In the genomic region with DNA sequence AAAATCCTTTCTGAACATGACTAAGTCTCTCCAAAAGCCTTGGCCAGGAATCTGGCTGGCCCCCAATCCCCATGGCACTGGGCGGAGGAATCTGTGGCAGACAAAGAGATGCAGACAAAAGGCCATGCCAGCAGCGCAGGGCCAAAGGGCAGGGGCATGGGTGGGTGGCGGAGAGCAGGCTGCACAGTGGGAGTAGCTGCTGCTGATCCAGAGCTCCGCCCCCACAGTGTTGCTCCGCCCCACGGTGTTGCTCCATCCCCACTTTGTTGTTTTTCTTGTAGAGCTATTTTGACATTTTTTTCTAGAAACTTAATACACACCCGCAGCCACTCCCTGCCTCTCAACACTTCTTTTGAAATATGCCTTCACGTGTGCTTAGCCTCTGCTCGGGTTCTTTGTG, we compare ENCODE assay signal across 9 mouse cellular contexts. TPM values are rescaled to one million over a fixed set of nuclear protein-coding genes. Genes with fewer than 3 reads are reported as not detected.
A peak's percentile ranks its signal among the peaks of the same experiment; 100 is the strongest.
DNase-seq lines count a peak whose midpoint lies in the region; ATAC-seq and TF ChIP-seq lines count a peak whose summit lies in the region.
"Had no signal": no experiment of that assay in that cellular context is flagged by ENCODE, and none has a peak within 500 bp of the region (broad histone marks: within the 10 kb centered on the region; RNA-seq: fewer than 3 reads in every experiment).

No protein-coding gene starts in this region.

- peaks cover 2% of the 10 kb centered on the region; the same call in 1 of the 2 replicates for H3K4me1 ChIP-seq in forebrain, embryonic 16.5 days (replicated peaks; ENCODE audit: control insufficient read depth, insufficient read depth, low read length)
- H3K4me1 ChIP-seq in hindbrain, embryonic 11.5 days (replicated peaks; ENCODE audit: control insufficient read depth, insufficient read depth, low read length), result no peaks in the 10 kb centered on the region
- peaks cover 7% of the 10 kb centered on the region for H3K4me1 ChIP-seq in lung, adult 2 months (ENCODE audit: control insufficient read depth, insufficient read depth, low read length)

- no peak overlapping the region for H3K27ac ChIP-seq in forebrain, embryonic 16.5 days (ENCODE audit: low read length)
- no peak overlapping the region for H3K27ac ChIP-seq in hindbrain, embryonic 11.5 days (ENCODE audit: low read depth, low read length)

- no peaks in the 10 kb centered on the region for H3K9me3 ChIP-seq in forebrain, embryonic 16.5 days (ENCODE audit: control insufficient read depth, low read length)
- H3K9me3 ChIP-seq in hindbrain, embryonic 11.5 days (ENCODE audit: control insufficient read depth, low read length), result no peaks in the 10 kb centered on the region

- TF ChIP-seq POLR2A in lung, adult 2 months (IDR thresholded peaks at IDR 0.05; ENCODE audit: borderline replicate concordance, extremely low read depth, low read depth, low read length), result no peak

- ATAC-seq in forebrain, embryonic 16.5 days, result peak; percentile 47; the same call in 1 of the 2 replicates
- peak; percentile 76 for ATAC-seq in hindbrain, embryonic 11.5 days (ENCODE audit: low FRiP score)

- no peak overlapping the region for H3K9ac ChIP-seq in forebrain, embryonic 16.5 days (replicated peaks; ENCODE audit: low read depth, low read length)
- H3K9ac ChIP-seq in hindbrain, embryonic 11.5 days (ENCODE audit: low read depth, low read length), result no peak overlapping the region
- H3K9ac ChIP-seq: lung, embryonic 14.5 days had no signal

- H3K27me3 ChIP-seq in forebrain, embryonic 16.5 days (replicated peaks; ENCODE audit: control insufficient read depth, insufficient read depth, low read length), result no peaks in the 10 kb centered on the region
- H3K27me3 ChIP-seq in hindbrain, embryonic 11.5 days (ENCODE audit: control insufficient read depth, insufficient read depth, low read length), result no peaks in the 10 kb centered on the region

- H3K36me3 ChIP-seq in forebrain, embryonic 16.5 days (ENCODE audit: control insufficient read depth, insufficient read depth), result no peaks in the 10 kb centered on the region
- no peaks in the 10 kb centered on the region for H3K36me3 ChIP-seq in hindbrain, embryonic 11.5 days (ENCODE audit: control insufficient read depth, insufficient read depth, low read length)

- no peak overlapping the region for H3K4me3 ChIP-seq in forebrain, embryonic 16.5 days (replicated peaks; ENCODE audit: low read length)
- no peak overlapping the region for H3K4me3 ChIP-seq in hindbrain, embryonic 11.5 days (ENCODE audit: low read depth, low read length)
- no peak overlapping the region for H3K4me3 ChIP-seq in lung, adult 2 months (replicated peaks; ENCODE audit: extremely low read depth, low read depth, low read length)

- peak; percentile 57 to 70 for DNase-seq in cerebellum, postnatal 10 days
- no peak for DNase-seq in cerebellum, adult 9-11 months
- peak; percentile 90 for DNase-seq in adipocyte (ENCODE audit: low spot score)
- DNase-seq in hindbrain, embryonic 11.5 days (ENCODE audit: low spot score), result peak; percentile 68
- peak; percentile 46 for DNase-seq in lung, adult 2 months
- DNase-seq in retina, embryonic 14.5 days (ENCODE audit: low spot score), result peak; percentile 46
- no peak for DNase-seq in thymus, postnatal 0 days (ENCODE audit: low spot score)
- DNase-seq: lung, embryonic 14.5 days had no signal

- 7% methylated on average over 9 of the region's 9 CpGs for WGBS in forebrain, embryonic 16.5 days
- 9% methylated on average over 9 of the region's 9 CpGs for WGBS in hindbrain, embryonic 11.5 days
- 30% methylated on average over 9 of the region's 9 CpGs for WGBS in lung, adult 2 months

- TF ChIP-seq CTCF in lung, adult 2 months (IDR thresholded peaks at IDR 0.05; ENCODE audit: insufficient read depth, low read length), result no peak

- H3K4me2 ChIP-seq in forebrain, embryonic 16.5 days (ENCODE audit: low read length), result no peak overlapping the region
- no peak overlapping the region for H3K4me2 ChIP-seq in hindbrain, embryonic 11.5 days (replicated peaks; ENCODE audit: low read depth, low read length)
- H3K4me2 ChIP-seq: lung, embryonic 14.5 days had no signal

RNA-seq across cellular contexts. Expression of a gene that starts 31.2 kb away (rescaled TPM):
- 0.20 and 0.30 TPM in 2 replicates for polyA plus RNA-seq in forebrain, embryonic 16.5 days (2015; fragmentation: Nextera tagmentation; extraction: Ambion mirVana)
- 0.11 and 0.13 TPM in 2 replicates for polyA plus RNA-seq in hindbrain, embryonic 11.5 days (2014; fragmentation: Nextera tagmentation; extraction: Ambion mirVana)
- 3.5 and 3.7 TPM in 2 replicates for polyA plus RNA-seq in lung, adult 2 months (2012; rRNA removed)
- 6.2 and 7.8 TPM in 2 replicates for polyA plus RNA-seq in thymus, postnatal 0 days (2015; fragmentation: Nextera tagmentation; extraction: Ambion mirVana)

RNA-seq across cellular contexts. Expression of a gene that starts 54.1 kb away (rescaled TPM):
- polyA plus RNA-seq in forebrain, embryonic 16.5 days (2015; fragmentation: Nextera tagmentation; extraction: Ambion mirVana), result 124 and 133 TPM in 2 replicates
- polyA plus RNA-seq in hindbrain, embryonic 11.5 days (2014; fragmentation: Nextera tagmentation; extraction: Ambion mirVana), result 179 and 198 TPM in 2 replicates
- 43.1 and 54.7 TPM in 2 replicates for polyA plus RNA-seq in lung, adult 2 months (2012; rRNA removed)
- polyA plus RNA-seq in thymus, postnatal 0 days (2015; fragmentation: Nextera tagmentation; extraction: Ambion mirVana), result 153 and 160 TPM in 2 replicates

Comparison
In these comparisons a context has a peak if more than half of its experiments do, and no peak if none do; other contexts are left out.
1. DNase-seq: peak in cerebellum, postnatal 10 days (2 of 2), adipocyte (single experiment), hindbrain, embryonic 11.5 days (single experiment), lung, adult 2 months (single experiment) and retina, embryonic 14.5 days (single experiment); none in cerebellum, adult 9-11 months (single experiment) and thymus, postnatal 0 days (single experiment).